Mouse (Mus musculus) bone marrow macrophage, adult 2 months (primary cell): ENCODE measurements around the gene Mup6. TPM values are rescaled to one million over a fixed set of nuclear protein-coding genes. Genes with fewer than 3 reads are reported as not detected.

ENCODE experiments used
- polyA plus RNA-seq: library from polyadenylated mRNA; stranded (reverse); fragments of >200 nt; gene quantifications from 2 replicates; pipeline ENCODE4 v1.2.4, GENCODE M21; 2012; ENCODE audit not compliant: missing spikeins, insufficient read depth, insufficient read length

Gene Mup6
- polyA plus RNA-seq, 1 experiment, result not detected

Other genes starting within 250 kb of the Mup6 start
- gene Inip, start 162.7 kb upstream of the Mup6 start, polyA plus RNA-seq, result 24.6 and 29.5 TPM in 2 replicates
- 29.7 and 33.3 TPM in 2 replicates for gene Snx30, start 158.5 kb upstream of the Mup6 start, polyA plus RNA-seq
- gene Slc46a2, start 49.2 kb upstream of the Mup6 start, polyA plus RNA-seq, result 0.47 TPM in 1 of 2 replicates, not detected in the other
- gene Mup4, start 3.6 kb upstream of the Mup6 start, polyA plus RNA-seq, result not detected in 2 replicates
- not detected in 2 replicates for gene Mup7, start 106.2 kb downstream of the Mup6 start, polyA plus RNA-seq
- gene Mup2, start 190.0 kb downstream of the Mup6 start, polyA plus RNA-seq, result not detected in 2 replicates